Mouse (Mus musculus) midbrain, embryonic 14.5 days (tissue): Measurements from ENCODE around the gene Scube1. TPM values are rescaled to one million over a fixed set of nuclear protein-coding genes. Genes with fewer than 3 reads are reported as not detected.

Experiments
- ATAC-seq: fragments of 200-750 bp; cut with Nextera tagmentation; 2 replicates; pipeline ENCODE4 v1.8.0; 2017; ENCODE audit warnings: moderate number of reproducible peaks, moderate library complexity; ENCODE audit not compliant: low FRiP score, low TSS enrichment
- DNase-seq: peaks from one replicate; pipeline ENCODE4 v3.0.0-alpha.2; 2015
- H3K27ac ChIP-seq: fragments of 300-500 bp; sonication (generic); replicated peaks from 2 replicates; pipeline ENCODE4 v1.5.1; 2014; ENCODE audit warnings: mild to moderate bottlenecking, low read depth, low read length, moderate library complexity
- H3K27me3 ChIP-seq: fragments of 300-500 bp; sonication (generic); 2 replicates; pipeline ENCODE4 v1.6.1; 2014; ENCODE audit warnings: low read length, control low read depth, mixed read lengths; ENCODE audit not compliant: control insufficient read depth, insufficient read depth
- H3K36me3 ChIP-seq: fragments of 300-500 bp; sonication (generic); 2 replicates; pipeline ENCODE4 v1.6.1; 2014; ENCODE audit warnings: low read length, control low read depth; ENCODE audit not compliant: control insufficient read depth, insufficient read depth
- H3K4me1 ChIP-seq: fragments of 300-500 bp; sonication (generic); 2 replicates; pipeline ENCODE4 v1.6.1; 2014; ENCODE audit warnings: mild to moderate bottlenecking, antibody characterized with exemption, low read length, control low read depth; ENCODE audit not compliant: control insufficient read depth, insufficient read depth
- H3K4me2 ChIP-seq: fragments of 300-500 bp; sonication (generic); 2 replicates; pipeline ENCODE4 v1.6.1; 2014; ENCODE audit warnings: mild to moderate bottlenecking, low read length, moderate library complexity
- H3K4me3 ChIP-seq: fragments of 300-500 bp; sonication (generic); replicated peaks from 2 replicates; pipeline ENCODE4 v1.5.1; 2014; ENCODE audit warnings: low read depth, low read length
- H3K9ac ChIP-seq: fragments of 300-500 bp; sonication (generic); replicated peaks from 2 replicates; pipeline ENCODE4 v1.6.1; 2014; ENCODE audit warnings: mild to moderate bottlenecking, low read length, moderate library complexity
- H3K9me3 ChIP-seq: fragments of 300-500 bp; sonication (generic); 2 replicates; pipeline ENCODE4 v1.6.1; 2016; ENCODE audit warnings: low read length, control low read depth, mixed read lengths; ENCODE audit not compliant: control insufficient read depth
- WGBS: fragments of 180-500 bp; shearing (Covaris S2); extraction: QIAGEN DNeasy Blood & Tissue Kit; methylation state at CpG from one replicate; pipeline ENCODE4 v1.1.7; 2014; 5-methylcytosine and 5-hydroxymethylcytosine counted together
- polyA plus RNA-seq: library from polyadenylated mRNA; unstranded; fragments of >200 nt; fragmentation: Nextera tagmentation; extraction: Ambion mirVana; gene quantifications from 2 replicates; pipeline ENCODE4 v1.2.1, GENCODE M21; 2014

The Scube1 gene
- polyA plus RNA-seq, 1 experiment from 2014 or later, result 13.5 TPM

GRCm38 (mm10) chr15:83700593-83700923 is 24.3 kb downstream of the Scube1 start:
- ATAC-seq (no peak), DNase-seq (no peak)
- Histone ChIP-seq H3K9ac (no peak overlapping the region), H3K4me3 (no peak overlapping the region), H3K9me3 (no peaks in the 10 kb centered on the region), H3K27me3 (peaks cover 10% of the 10 kb centered on the region; the same call in 1 of the 2 replicates), H3K4me1 (peaks cover 20% of the 10 kb centered on the region), H3K27ac (no peak overlapping the region), H3K4me2 (no peak overlapping the region), H3K36me3 (peaks cover 7% of the 10 kb centered on the region; the same call in 1 of the 2 replicates)
- 17% methylated on average over 13 of the region's 13 CpGs for WGBS

- no peak overlapping the region for H3K4me2 ChIP-seq
- no peak overlapping the region; the same call in 1 of the 2 replicates for H3K27ac ChIP-seq
- no peaks in the 10 kb centered on the region for H3K9me3 ChIP-seq
- peaks cover 7% of the 10 kb centered on the region; the same call in 1 of the 2 replicates for H3K36me3 ChIP-seq
- H3K27me3 ChIP-seq, result peaks cover 10% of the 10 kb centered on the region; the same call in 1 of the 2 replicates
- 10% methylated on average over 11 of the region's 11 CpGs for WGBS
- ATAC-seq, result no peak
- H3K4me1 ChIP-seq, result peaks cover 20% of the 10 kb centered on the region
- no peak overlapping the region; the same call in 1 of the 2 replicates for H3K9ac ChIP-seq
- peak; percentile 42 for DNase-seq
- no peak overlapping the region for H3K4me3 ChIP-seq
These were observed 24.8 kb downstream of the Scube1 start for GRCm38 (mm10) chr15:83699834-83700592.

- Histone ChIP-seq H3K4me2 (no peak overlapping the region), H3K4me3 (no peak overlapping the region), H3K9me3 (no peaks in the 10 kb centered on the region), H3K36me3 (peaks cover 7% of the 10 kb centered on the region; the same call in 1 of the 2 replicates), H3K27me3 (peaks cover 10% of the 10 kb centered on the region; the same call in 1 of the 2 replicates), H3K27ac (no peak overlapping the region; the same call in 1 of the 2 replicates), H3K4me1 (peaks cover 20% of the 10 kb centered on the region), H3K9ac (no peak overlapping the region; the same call in 1 of the 2 replicates)
- DNase-seq (peak; percentile 22), ATAC-seq (no peak)
- whole genome bisulfite sequencing, result 7% methylated on average over 20 of the region's 20 CpGs
These were observed 25.5 kb downstream of the Scube1 start for GRCm38 (mm10) chr15:83699132-83699833.

GRCm38 (mm10) chr15:83696681-83697381 is 28.0 kb downstream of the Scube1 start:
- no peak overlapping the region for H3K4me2 ChIP-seq
- ATAC-seq (no peak), DNase-seq (peak; percentile 76)
- H3K27ac ChIP-seq, result no peak overlapping the region
- H3K9ac ChIP-seq, result no peak overlapping the region
- no peaks in the 10 kb centered on the region for H3K9me3 ChIP-seq
- H3K36me3 ChIP-seq, result no peaks in the 10 kb centered on the region
- H3K4me3 ChIP-seq, result no peak overlapping the region
- H3K4me1 ChIP-seq, result peaks cover 20% of the 10 kb centered on the region
- 56% methylated on average over 14 of the region's 14 CpGs for WGBS
- peaks cover 10% of the 10 kb centered on the region; the same call in 1 of the 2 replicates for H3K27me3 ChIP-seq

GRCm38 (mm10) chr15:83695159-83695558 is 29.7 kb downstream of the Scube1 start:
- ATAC-seq (no peak), DNase-seq (no peak)
- Histone ChIP-seq H3K4me2 (no peak overlapping the region), H3K27ac (no peak overlapping the region), H3K9ac (no peak overlapping the region), H3K4me1 (peaks cover 16% of the 10 kb centered on the region), H3K36me3 (no peaks in the 10 kb centered on the region), H3K9me3 (no peaks in the 10 kb centered on the region), H3K4me3 (no peak overlapping the region), H3K27me3 (peaks cover 6% of the 10 kb centered on the region; the same call in 1 of the 2 replicates)
- 96% methylated on average over 11 of the region's 11 CpGs for WGBS

GRCm38 (mm10) chr15:83691901-83692361 is 32.9 kb downstream of the Scube1 start:
- H3K4me1 ChIP-seq, result no peaks in the 10 kb centered on the region
- DNase-seq, result no peak
- no peaks in the 10 kb centered on the region for H3K27me3 ChIP-seq
- H3K4me3 ChIP-seq, result no peak overlapping the region
- no peak overlapping the region for H3K4me2 ChIP-seq
- no peaks in the 10 kb centered on the region for H3K9me3 ChIP-seq
- 59% methylated on average over 8 of the region's 8 CpGs for WGBS
- H3K36me3 ChIP-seq, result no peaks in the 10 kb centered on the region
- H3K27ac ChIP-seq, result no peak overlapping the region
- no peak for ATAC-seq
- H3K9ac ChIP-seq, result no peak overlapping the region

GRCm38 (mm10) chr15:83689946-83690345 is 34.9 kb downstream of the Scube1 start:
- ATAC-seq (no peak), DNase-seq (no peak)
- Histone ChIP-seq H3K4me2 (no peak overlapping the region), H3K36me3 (no peaks in the 10 kb centered on the region), H3K27ac (no peak overlapping the region), H3K9ac (no peak overlapping the region), H3K4me1 (no peaks in the 10 kb centered on the region), H3K27me3 (no peaks in the 10 kb centered on the region), H3K9me3 (no peaks in the 10 kb centered on the region), H3K4me3 (no peak overlapping the region)
- WGBS, result 92% methylated on average over 12 of the region's 12 CpGs

- Histone ChIP-seq H3K27me3 (no peaks in the 10 kb centered on the region), H3K9me3 (no peaks in the 10 kb centered on the region), H3K36me3 (no peaks in the 10 kb centered on the region), H3K9ac (no peak overlapping the region), H3K27ac (no peak overlapping the region), H3K4me3 (no peak overlapping the region), H3K4me1 (no peaks in the 10 kb centered on the region), H3K4me2 (no peak overlapping the region)
- no peak for ATAC-seq
- no peak for DNase-seq
- whole genome bisulfite sequencing, result 63% methylated on average over 9 of the region's 9 CpGs
These were observed 38.2 kb downstream of the Scube1 start for GRCm38 (mm10) chr15:83686601-83687000.
